Mouse (Mus musculus) cortical plate, adult 2 months (tissue): ENCODE results near the gene Nectin1. TPM values are rescaled to one million over a fixed set of nuclear protein-coding genes. Genes with fewer than 3 reads are reported as not detected.

Source experiments
- H3K27ac ChIP-seq: fragments of 200-500 bp; 2 replicates; pipeline ENCODE4 v1.5.1; 2012; ENCODE audit warnings: low read length, control low read depth, inconsistent platforms; ENCODE audit not compliant: insufficient read depth
- H3K4me1 ChIP-seq: fragments of 200-500 bp; 2 replicates; pipeline ENCODE4 v1.6.1; 2011; ENCODE audit warnings: low read length; ENCODE audit not compliant: control insufficient read depth, insufficient read depth
- H3K4me3 ChIP-seq: fragments of 200-500 bp; 2 replicates; pipeline ENCODE4 v1.5.1; 2011; ENCODE audit warnings: mild to moderate bottlenecking, low read length, control low read depth; ENCODE audit not compliant: insufficient read depth
- CTCF ChIP-seq: fragments of 200-500 bp; IDR thresholded peaks from 2 replicates; pipeline ENCODE4 v1.5.1; 2011; ENCODE audit warnings: mild to moderate bottlenecking, control low read depth, low read length; ENCODE audit not compliant: insufficient read depth; ENCODE audit errors: extremely low read depth
- POLR2A ChIP-seq: fragments of 200-500 bp; IDR thresholded peaks from 2 replicates; pipeline ENCODE4 v1.6.1; 2011; ENCODE audit warnings: mild to moderate bottlenecking, low read length, control low read depth; ENCODE audit not compliant: insufficient read depth; ENCODE audit errors: extremely low read depth
- polyA plus RNA-seq: library from polyadenylated mRNA; depleted of rRNA; stranded (reverse); fragments of >200 nt; gene quantifications from 2 replicates; pipeline ENCODE4 v1.2.3, GENCODE M21; 2012

Nectin1 gene
- polyA plus RNA-seq, 1 experiment = 19.2 TPM

DNA sequence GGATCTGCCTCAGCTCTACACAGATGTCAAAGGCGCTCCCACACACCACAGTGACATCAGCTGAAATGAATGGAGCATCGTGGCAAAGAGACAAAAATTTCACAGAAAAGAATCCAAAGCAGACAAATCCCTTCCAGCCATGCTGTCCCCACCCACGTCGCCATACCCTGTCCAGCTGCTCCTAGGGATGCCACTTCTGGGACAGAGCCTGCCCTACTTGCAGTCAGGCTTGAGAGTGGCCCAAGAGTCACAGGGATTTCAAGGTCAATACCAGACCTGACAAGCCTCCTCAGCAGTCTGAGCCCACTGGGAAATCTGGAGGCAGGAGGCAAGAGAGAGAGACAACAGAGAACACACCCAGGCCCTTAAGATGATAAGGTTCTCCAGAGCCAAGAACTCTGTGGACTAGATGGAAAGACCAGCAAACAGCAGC is 24.4 kb upstream of the Nectin1 start:
- Histone ChIP-seq H3K4me3 (no peak overlapping the region), H3K4me1 (no peaks in the 10 kb centered on the region), H3K27ac (no peak overlapping the region)
- no peak for TF ChIP-seq POLR2A
- no peak for TF ChIP-seq CTCF

- Histone ChIP-seq H3K4me3 (no peak overlapping the region), H3K4me1 (no peaks in the 10 kb centered on the region), H3K27ac (no peak overlapping the region)
- TF ChIP-seq CTCF = no peak
- TF ChIP-seq POLR2A = no peak
Observed at GRCm38 (mm10) chr9:43720046-43720445, 23.7 kb upstream of the Nectin1 start.

DNA sequence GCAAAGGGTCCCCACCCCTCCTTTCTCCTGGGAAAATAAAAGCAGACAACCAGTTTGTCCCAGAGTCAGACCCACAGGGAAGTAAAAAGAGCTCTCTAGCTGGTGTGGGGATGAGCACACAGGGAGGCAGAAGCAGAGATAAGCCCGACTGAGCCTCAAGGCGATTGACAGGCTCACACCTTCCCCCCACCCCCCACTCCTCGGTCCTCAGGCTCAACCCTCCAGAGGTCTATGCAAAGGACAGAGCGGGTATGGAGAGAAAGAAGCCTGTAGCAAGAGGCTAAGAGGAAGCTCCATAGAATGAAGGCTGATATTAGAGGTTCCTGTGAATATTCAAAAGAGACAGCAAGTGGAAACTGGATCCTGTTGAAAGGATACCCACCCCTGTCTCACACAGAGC is 19.7 kb upstream of the Nectin1 start:
- no peaks in the 10 kb centered on the region for H3K4me1 ChIP-seq
- TF ChIP-seq POLR2A (no peak), CTCF (no peak)
- no peak overlapping the region for H3K4me3 ChIP-seq
- H3K27ac ChIP-seq = no peak overlapping the region

GRCm38 (mm10) chr9:43729450-43730266 is 14.1 kb upstream of the Nectin1 start:
- Histone ChIP-seq H3K27ac (no peak overlapping the region), H3K4me1 (no peaks in the 10 kb centered on the region), H3K4me3 (no peak overlapping the region)
- no peak for TF ChIP-seq POLR2A
- no peak for TF ChIP-seq CTCF

- TF ChIP-seq CTCF (peak; percentile 41), POLR2A (no peak)
- no peak overlapping the region for H3K27ac ChIP-seq
- no peaks in the 10 kb centered on the region for H3K4me1 ChIP-seq
- H3K4me3 ChIP-seq = no peak overlapping the region
Observed at GRCm38 (mm10) chr9:43730284-43731027, 13.3 kb upstream of the Nectin1 start.

DNA sequence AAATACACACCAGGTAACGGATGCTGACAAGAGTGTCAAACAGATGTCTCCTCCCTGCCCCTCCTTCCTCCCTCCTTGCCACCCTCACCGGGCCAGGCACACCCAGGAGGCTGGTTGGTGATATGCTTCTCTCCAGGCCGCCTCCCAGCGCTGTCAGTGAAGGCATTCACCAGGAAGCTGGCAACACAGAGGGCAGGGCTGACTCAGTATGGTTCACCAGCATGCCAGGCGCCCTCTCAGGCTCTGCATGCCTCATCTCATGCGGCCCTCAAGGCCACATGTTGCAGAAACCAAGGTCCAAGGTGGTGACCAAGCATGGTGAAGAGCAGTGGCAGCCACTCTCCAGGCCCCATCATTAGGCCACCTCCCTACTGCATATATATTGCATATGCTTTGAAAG is 11.9 kb upstream of the Nectin1 start:
- H3K4me1 ChIP-seq = no peaks in the 10 kb centered on the region
- no peak overlapping the region for H3K4me3 ChIP-seq
- TF ChIP-seq POLR2A = no peak
- TF ChIP-seq CTCF = no peak
- H3K27ac ChIP-seq = no peak overlapping the region

DNA sequence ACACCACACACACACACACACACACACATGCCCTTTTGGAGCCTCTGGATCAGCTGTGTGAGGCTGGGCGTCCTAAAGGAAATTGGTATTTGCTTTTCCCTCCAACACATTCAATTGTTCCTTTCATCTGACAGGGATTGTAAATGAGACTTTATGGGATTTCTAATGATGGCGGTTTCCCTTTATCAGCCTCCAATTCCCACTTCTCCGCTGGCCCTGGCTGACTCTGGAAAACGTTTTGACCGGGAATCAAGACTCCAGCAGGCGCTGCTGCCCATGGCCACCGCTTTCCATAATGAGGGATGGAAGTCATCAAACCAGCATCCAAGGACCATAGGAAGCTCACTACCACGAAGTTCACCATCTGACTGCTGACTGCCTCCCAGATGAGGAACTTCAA is 11.1 kb upstream of the Nectin1 start:
- TF ChIP-seq POLR2A (no peak), CTCF (no peak)
- Histone ChIP-seq H3K4me3 (no peak overlapping the region), H3K27ac (no peak overlapping the region), H3K4me1 (no peaks in the 10 kb centered on the region)

GRCm38 (mm10) chr9:43734952-43735351 is 8.8 kb upstream of the Nectin1 start:
- TF ChIP-seq CTCF = no peak
- TF ChIP-seq POLR2A = no peak
- no peak overlapping the region for H3K4me3 ChIP-seq
- no peak overlapping the region for H3K27ac ChIP-seq
- H3K4me1 ChIP-seq = no peaks in the 10 kb centered on the region

GRCm38 (mm10) chr9:43736046-43736730 is 7.6 kb upstream of the Nectin1 start:
- H3K27ac ChIP-seq = no peak overlapping the region
- H3K4me1 ChIP-seq = no peaks in the 10 kb centered on the region
- no peak overlapping the region for H3K4me3 ChIP-seq
- no peak for TF ChIP-seq POLR2A
- no peak for TF ChIP-seq CTCF
